Mouse (Mus musculus): Measurements from ENCODE around the gene Gata3. TPM values are rescaled to one million over a fixed set of nuclear protein-coding genes. Genes with fewer than 3 reads are reported as not detected.
A peak's percentile ranks its signal among the peaks of the same experiment; 100 is the strongest.

The Gata3 gene
- polyA plus RNA-seq, 1 experiment from 2014 or later, result 2.6 TPM

GRCm38 (mm10) chr2:9883803-9884532, 5.9 kb downstream of the Gata3 start:
- peaks cover 25% of the 10 kb centered on the region for H3K4me1 ChIP-seq (replicated peaks)
- no peak overlapping the region for H3K9ac ChIP-seq
- no peak for ATAC-seq
- peaks cover 81% of the 10 kb centered on the region for H3K27me3 ChIP-seq (replicated peaks)
- H3K27ac ChIP-seq, result no peak overlapping the region
- peak overlapping the region; percentile 19; the same call in 1 of the 2 replicates for H3K4me2 ChIP-seq (replicated peaks)
- no peaks in the 10 kb centered on the region for H3K9me3 ChIP-seq
- WGBS, result 2% methylated on average over 27 of the region's 27 CpGs
- H3K4me3 ChIP-seq (replicated peaks), result no peak overlapping the region
- no peaks in the 10 kb centered on the region for H3K36me3 ChIP-seq

GRCm38 (mm10) chr2:9882926-9883802, 6.7 kb downstream of the Gata3 start:
- Histone ChIP-seq H3K9ac (no peak overlapping the region), H3K27me3 (replicated peaks) (peaks cover 83% of the 10 kb centered on the region), H3K4me1 (replicated peaks) (peaks cover 28% of the 10 kb centered on the region), H3K9me3 (no peaks in the 10 kb centered on the region), H3K36me3 (no peaks in the 10 kb centered on the region), H3K27ac (no peak overlapping the region), H3K4me2 (replicated peaks) (peak overlapping the region; percentile 47), H3K4me3 (replicated peaks) (peak overlapping the region; percentile 12; the same call in 1 of the 2 replicates)
- WGBS, result 1% methylated on average over 43 of the region's 43 CpGs
- no peak for ATAC-seq

- H3K4me1 ChIP-seq (replicated peaks), result peaks cover 33% of the 10 kb centered on the region
- no peak for ATAC-seq
- H3K27me3 ChIP-seq (replicated peaks), result peaks cover 83% of the 10 kb centered on the region
- H3K4me2 ChIP-seq (replicated peaks), result peak overlapping the region; percentile 47
- no peak overlapping the region for H3K27ac ChIP-seq
- H3K9me3 ChIP-seq, result no peaks in the 10 kb centered on the region
- H3K36me3 ChIP-seq, result no peaks in the 10 kb centered on the region
- peak overlapping the region; percentile 12 for H3K4me3 ChIP-seq (replicated peaks)
- H3K9ac ChIP-seq, result no peak overlapping the region
- WGBS, result under 1% methylated on average over 39 of the region's 39 CpGs
Measured at GRCm38 (mm10) chr2:9882371-9882925, 7.4 kb downstream of the Gata3 start.

- Histone ChIP-seq H3K36me3 (no peaks in the 10 kb centered on the region), H3K9me3 (no peaks in the 10 kb centered on the region), H3K4me2 (replicated peaks) (peak overlapping the region; percentile 55), H3K27ac (no peak overlapping the region), H3K4me1 (replicated peaks) (peaks cover 41% of the 10 kb centered on the region), H3K27me3 (replicated peaks) (peaks cover 83% of the 10 kb centered on the region), H3K9ac (no peak overlapping the region), H3K4me3 (replicated peaks) (peak overlapping the region; percentile 30)
- no peak for ATAC-seq
- 4% methylated on average over 13 of the region's 13 CpGs for WGBS
Measured at GRCm38 (mm10) chr2:9881611-9882023, 8.2 kb downstream of the Gata3 start.

- no peaks in the 10 kb centered on the region for H3K36me3 ChIP-seq
- no peak for ATAC-seq
- no peak within 1 kb of the TSS for H3K9ac ChIP-seq
- H3K27ac ChIP-seq, result no peak within 1 kb of the TSS
- peak within 1 kb of the TSS; percentile 55 for H3K4me2 ChIP-seq (replicated peaks)
- peak within 1 kb of the TSS; percentile 30 for H3K4me3 ChIP-seq (replicated peaks)
- WGBS, result 2% methylated on average over 34 of the region's 35 CpGs
- H3K9me3 ChIP-seq, result no peaks in the 10 kb centered on the region
- H3K27me3 ChIP-seq (replicated peaks), result peaks cover 81% of the 10 kb centered on the region
- H3K4me1 ChIP-seq (replicated peaks), result peaks cover 41% of the 10 kb centered on the region
Measured at GRCm38 (mm10) chr2:9881051-9881591, 8.7 kb downstream of the Gata3 start, which contains the start of gene 4930412O13Rik. Gene 4930412O13Rik (plus strand): TSS chr2:9881252.

- no peaks in the 10 kb centered on the region for H3K36me3 ChIP-seq
- 7% methylated on average over 11 of the region's 11 CpGs for WGBS
- H3K4me3 ChIP-seq (replicated peaks), result no peak overlapping the region
- no peaks in the 10 kb centered on the region for H3K9me3 ChIP-seq
- no peak for ATAC-seq
- peaks cover 41% of the 10 kb centered on the region for H3K4me1 ChIP-seq (replicated peaks)
- peaks cover 81% of the 10 kb centered on the region for H3K27me3 ChIP-seq (replicated peaks)
- no peak overlapping the region for H3K9ac ChIP-seq
- no peak overlapping the region for H3K27ac ChIP-seq
- H3K4me2 ChIP-seq (replicated peaks), result no peak overlapping the region
Measured at GRCm38 (mm10) chr2:9880271-9880670, 9.6 kb downstream of the Gata3 start.

- H3K4me1 ChIP-seq (replicated peaks), result peaks cover 41% of the 10 kb centered on the region
- 0 out of 2 replicates have a peak overlapping the region, but pooled peaks have one; percentile 8 for H3K9ac ChIP-seq
- no peaks in the 10 kb centered on the region for H3K36me3 ChIP-seq
- under 1% methylated on average over 21 of the region's 21 CpGs for WGBS
- no peak overlapping the region for H3K27ac ChIP-seq
- no peaks in the 10 kb centered on the region for H3K9me3 ChIP-seq
- H3K4me2 ChIP-seq (replicated peaks), result peak overlapping the region; percentile 99
- peaks cover 81% of the 10 kb centered on the region for H3K27me3 ChIP-seq (replicated peaks)
- H3K4me3 ChIP-seq (replicated peaks), result peak overlapping the region; percentile 52
- peak; percentile 97 for ATAC-seq
Measured at GRCm38 (mm10) chr2:9879493-9879892, 10.3 kb downstream of the Gata3 start.

GRCm38 (mm10) chr2:9879092-9879491, 10.7 kb downstream of the Gata3 start:
- no peaks in the 10 kb centered on the region for H3K36me3 ChIP-seq
- H3K4me3 ChIP-seq (replicated peaks), result peak overlapping the region; percentile 52
- ATAC-seq, result peak; percentile 14
- H3K4me1 ChIP-seq (replicated peaks), result peaks cover 38% of the 10 kb centered on the region
- H3K27ac ChIP-seq, result no peak overlapping the region
- 0 out of 2 replicates have a peak overlapping the region, but pooled peaks have one; percentile 8 for H3K9ac ChIP-seq
- H3K27me3 ChIP-seq (replicated peaks), result peaks cover 81% of the 10 kb centered on the region
- H3K4me2 ChIP-seq (replicated peaks), result peak overlapping the region; percentile 99
- H3K9me3 ChIP-seq, result no peaks in the 10 kb centered on the region
- under 1% methylated on average over 22 of the region's 22 CpGs for WGBS

- peak overlapping the region; percentile 33; the same call in 1 of the 2 replicates for H3K9ac ChIP-seq
- peak overlapping the region; percentile 99 for H3K4me2 ChIP-seq (replicated peaks)
- ATAC-seq, result 0 out of 2 replicates have a peak, but pooled peaks have one; percentile 13
- under 1% methylated on average over 31 of the region's 33 CpGs for WGBS
- no peaks in the 10 kb centered on the region for H3K36me3 ChIP-seq
- H3K9me3 ChIP-seq, result no peaks in the 10 kb centered on the region
- peaks cover 81% of the 10 kb centered on the region for H3K27me3 ChIP-seq (replicated peaks)
- H3K4me3 ChIP-seq (replicated peaks), result peak overlapping the region; percentile 52
- H3K4me1 ChIP-seq (replicated peaks), result peaks cover 37% of the 10 kb centered on the region
- no peak overlapping the region for H3K27ac ChIP-seq
Measured at GRCm38 (mm10) chr2:9878564-9879081, 11.2 kb downstream of the Gata3 start.

GRCm38 (mm10) chr2:9877966-9878563, 11.8 kb downstream of the Gata3 start:
- Histone ChIP-seq H3K4me1 (replicated peaks) (peaks cover 37% of the 10 kb centered on the region), H3K27ac (no peak overlapping the region), H3K27me3 (replicated peaks) (peaks cover 82% of the 10 kb centered on the region), H3K9me3 (no peaks in the 10 kb centered on the region), H3K36me3 (no peaks in the 10 kb centered on the region), H3K4me3 (replicated peaks) (peak overlapping the region; percentile 52), H3K9ac (0 out of 2 replicates have a peak overlapping the region, but pooled peaks have one; percentile 33), H3K4me2 (replicated peaks) (peak overlapping the region; percentile 99)
- ATAC-seq, result no peak
- WGBS, result 2% methylated on average over 19 of the region's 19 CpGs

GRCm38 (mm10) chr2:9877326-9877690, 12.5 kb downstream of the Gata3 start:
- Histone ChIP-seq H3K27me3 (replicated peaks) (peaks cover 82% of the 10 kb centered on the region), H3K9ac (no peak overlapping the region), H3K36me3 (no peaks in the 10 kb centered on the region), H3K4me2 (replicated peaks) (peak overlapping the region; percentile 99), H3K27ac (no peak overlapping the region), H3K9me3 (no peaks in the 10 kb centered on the region), H3K4me1 (replicated peaks) (peaks cover 30% of the 10 kb centered on the region), H3K4me3 (replicated peaks) (peak overlapping the region; percentile 31)
- WGBS, result under 1% methylated on average over 35 of the region's 35 CpGs
- ATAC-seq, result no peak
